Mouse (Mus musculus) gastrocnemius, adult 18-20 months (tissue): ENCODE data around the gene Traf3ip3. TPM values are rescaled to one million over a fixed set of nuclear protein-coding genes. Genes with fewer than 3 reads are reported as not detected.

Experiments
- DNase-seq: peaks from one replicate; pipeline ENCODE4 v3.0.0; 2021; ENCODE audit warnings: low spot score
- total RNA-seq, 2 experiments: library from RNA; stranded (reverse); gene quantifications; 2 replicates each; pipeline ENCODE4 v1.2.3; 2021

The Traf3ip3 gene
- total RNA-seq, 2 experiments from 2014 or later: 0.55 to 1.9 TPM

DNA sequence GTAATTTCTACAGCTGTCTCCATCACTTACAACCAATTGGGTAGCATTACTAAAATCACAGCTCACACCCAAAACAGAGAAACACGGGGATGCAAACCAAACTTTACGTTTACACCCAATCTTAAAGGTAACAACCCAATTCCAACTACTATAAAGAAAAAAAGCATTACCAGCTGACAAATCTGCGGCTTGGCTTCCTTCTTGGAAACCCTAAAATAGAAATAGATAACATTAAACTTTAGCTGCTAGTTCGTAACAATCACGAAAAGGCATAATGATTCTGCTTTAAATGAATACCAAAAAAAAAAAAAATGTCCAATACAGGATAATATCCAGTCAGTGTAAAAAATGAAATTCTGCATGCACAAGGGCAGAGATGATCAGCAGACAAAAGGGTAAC, 72.2 kb downstream of the Traf3ip3 start:
- no peak for DNase-seq

DNA sequence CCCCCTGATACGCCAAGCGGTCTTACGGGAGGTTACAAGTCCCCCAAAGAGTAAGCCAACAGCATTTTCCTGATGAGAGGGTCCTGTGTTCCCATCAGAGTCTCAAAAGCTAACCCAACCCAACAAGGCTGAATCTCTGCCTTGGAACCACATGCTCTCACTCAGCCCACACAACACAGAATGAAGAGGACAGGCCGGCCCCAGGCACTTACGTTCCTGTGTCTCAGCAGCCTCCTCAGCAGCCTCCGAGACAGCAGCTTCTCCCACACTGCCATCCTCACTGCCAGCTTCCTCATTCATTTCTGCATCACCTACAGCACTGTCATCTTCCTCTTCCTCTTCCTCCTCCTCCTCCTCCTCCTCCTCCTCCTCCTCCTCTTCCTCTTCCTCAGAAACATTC, 73.4 kb downstream of the Traf3ip3 start:
- DNase-seq: no peak

DNA sequence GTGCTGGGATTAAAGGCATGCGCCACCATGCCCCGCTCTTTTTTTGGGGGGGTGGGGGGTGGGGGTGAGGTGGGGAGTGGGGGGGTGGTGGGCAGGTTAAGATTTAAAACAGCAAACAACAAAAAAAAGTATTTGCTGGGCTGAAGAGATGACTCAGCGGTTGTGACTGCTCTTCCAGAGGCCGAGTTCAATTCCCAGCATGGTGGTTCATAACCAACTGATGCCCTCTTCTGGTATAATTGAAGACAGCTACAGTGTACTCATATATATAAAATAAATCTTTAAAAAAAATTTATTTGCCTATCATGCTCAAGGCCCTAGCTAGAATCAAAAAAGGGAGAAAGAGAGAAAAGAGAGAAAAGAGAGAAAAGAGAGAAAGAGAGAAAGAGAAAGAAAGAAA, 75.7 kb downstream of the Traf3ip3 start:
- no peak for DNase-seq

Other genes starting within 250 kb of the Traf3ip3 start
- under 1 TPM; 0.16 to 0.24 TPM for gene Syt14, start 165.9 kb downstream of the Traf3ip3 start, total RNA-seq
- gene Diexf, start 71.4 kb downstream of the Traf3ip3 start, total RNA-seq: 1 to 10 TPM; 6.5 to 6.7 TPM
- under 1 TPM; 0.53 to 0.88 TPM for gene Irf6, start 48.6 kb downstream of the Traf3ip3 start, total RNA-seq
- gene A130010J15Rik, start 33.7 kb downstream of the Traf3ip3 start, total RNA-seq: 1 to 10 TPM; 2.9 to 3.9 TPM
- gene Lamb3, start 6.0 kb upstream of the Traf3ip3 start, total RNA-seq: 1 to 10 TPM; 2.4 to 3.2 TPM
- 1 to 10 TPM; 5.3 to 9.5 TPM for gene Hsd11b1, start 62.4 kb upstream of the Traf3ip3 start, total RNA-seq
- gene G0s2, start 71.5 kb upstream of the Traf3ip3 start, total RNA-seq: 10 to 100 TPM; 10.7 to 19.6 TPM
- under 1 TPM in 1 of 2 experiments, not detected in 1; 0.40 TPM for gene Camk1g, start 168.6 kb upstream of the Traf3ip3 start, total RNA-seq